Mouse (Mus musculus) left cerebral cortex, adult 6 months (tissue): ENCODE results near the gene Ndufa4l2. TPM values are rescaled to one million over a fixed set of nuclear protein-coding genes. Genes with fewer than 3 reads are reported as not detected.

Experiments used
- long read RNA-seq, 2 experiments: library from polyadenylated mRNA; unstranded; transcript quantifications; one replicate each; pipeline ENCODE4 v2.0.0; 2019 to 2020
- polyA plus RNA-seq: library from polyadenylated mRNA; unstranded; fragments of <200 nt; fragmentation: Nextera tagmentation; gene quantifications from 2 replicates; pipeline ENCODE4 v1.2.3, GENCODE M21; 2021

Gene Ndufa4l2
- 3.7 and 3.8 TPM in 2 replicates for polyA plus RNA-seq
- long read RNA-seq, experiment 1: 0 reads
- long read RNA-seq, experiment 2: 0 reads

DNA sequence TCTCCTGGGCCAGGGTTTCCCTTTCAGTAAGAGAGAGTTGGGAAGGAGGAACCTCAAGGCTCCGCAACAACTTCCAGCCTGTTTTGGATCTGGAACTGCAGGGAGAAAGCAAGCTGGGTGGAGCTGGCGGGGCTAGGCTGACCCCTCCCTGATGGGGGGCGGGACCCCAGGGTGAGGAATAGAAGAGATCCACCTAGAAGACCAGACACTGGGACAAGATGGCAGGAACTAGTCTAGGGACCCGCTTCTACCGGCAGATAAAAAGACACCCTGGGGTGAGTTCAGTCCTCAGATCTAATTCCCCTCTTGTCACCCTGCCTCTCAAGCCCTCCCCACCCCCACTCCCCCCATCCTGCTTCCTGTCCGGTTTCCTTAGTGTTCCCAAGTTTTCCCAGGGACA, at the start of gene Ndufa4l2:
Gene Ndufa4l2, plus strand, starts transcription at position 204 of the 400 bp plus-strand sequence.

DNA sequence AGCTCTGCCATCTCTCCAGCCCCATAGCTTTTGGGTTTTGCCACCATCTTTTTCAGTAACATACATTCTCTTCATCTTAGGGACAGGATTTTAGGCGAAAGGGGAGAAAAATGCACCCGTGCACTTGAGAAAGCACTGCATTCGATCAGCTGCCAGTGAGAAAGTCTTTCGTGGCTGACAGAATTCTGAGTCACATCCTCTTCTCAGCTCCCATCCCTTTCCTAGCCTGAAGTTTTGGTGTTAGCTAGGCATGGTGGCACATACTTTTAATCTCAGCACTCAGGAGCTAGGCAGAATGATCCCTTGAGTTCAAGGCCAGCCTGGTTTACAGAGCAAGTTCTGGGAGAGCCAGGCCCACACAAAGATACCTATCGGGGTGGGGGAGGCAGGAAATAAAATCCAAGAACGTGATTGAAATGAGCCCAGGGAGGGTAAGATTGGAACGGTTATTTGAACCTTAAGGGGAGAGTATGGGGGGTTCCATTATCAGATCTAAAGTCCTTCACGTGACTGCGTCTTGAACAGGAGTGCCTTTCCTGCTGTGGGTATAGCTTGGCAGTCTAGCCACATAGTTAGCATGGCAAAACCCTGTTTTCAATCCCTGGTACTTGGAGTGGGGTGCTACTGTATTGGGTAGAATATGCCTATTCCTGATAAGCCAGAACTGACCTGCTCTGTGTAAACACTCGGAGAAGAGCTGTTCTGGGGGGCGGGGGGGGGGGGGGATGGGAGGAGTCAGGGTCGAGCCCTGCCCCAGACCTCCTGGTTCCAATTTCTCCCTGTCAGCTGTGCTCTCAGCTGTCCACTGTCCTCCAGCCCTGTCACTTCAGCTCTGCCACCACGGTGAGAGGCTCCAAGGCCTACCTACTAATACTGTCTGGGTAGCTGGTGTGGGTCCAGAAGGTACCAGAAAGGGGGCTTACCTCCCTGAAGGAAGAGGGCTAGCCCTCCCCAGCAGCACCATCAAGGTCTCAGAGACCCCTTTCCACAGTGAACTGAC, 13.6 kb upstream of the Ndufa4l2 start, which contains the start of gene Stac3:
Gene Stac3, plus strand, starts transcription at position 793 of the 1,000 bp plus-strand sequence.

DNA sequence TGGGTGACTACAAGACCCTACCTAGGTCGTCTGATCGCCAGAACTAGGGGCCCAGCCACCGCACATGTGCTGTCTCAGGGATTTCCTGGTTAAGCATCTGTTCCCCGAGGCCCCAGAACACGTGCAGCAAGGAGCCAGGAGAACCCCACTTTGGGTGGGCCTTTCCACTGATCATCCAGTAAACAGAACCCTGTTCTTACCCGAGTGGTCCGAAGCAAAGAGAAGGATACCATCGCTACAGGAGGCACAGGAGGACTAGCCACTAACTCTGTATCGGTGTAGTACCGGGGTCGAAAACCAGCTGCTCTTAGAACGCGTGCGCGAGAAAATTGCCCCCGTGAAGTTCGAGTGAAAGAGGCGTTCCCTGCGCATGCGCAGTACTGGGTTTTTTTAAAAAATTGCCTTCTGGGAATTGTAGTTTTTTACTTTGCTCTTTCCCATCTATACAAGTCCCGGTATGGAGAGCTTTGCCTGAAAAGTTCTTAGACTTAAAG, 7.4 kb downstream of the Ndufa4l2 start, which contains the start of gene Shmt2:
Gene Shmt2, minus strand, starts transcription at position 357 of the 494 bp plus-strand sequence.

DNA sequence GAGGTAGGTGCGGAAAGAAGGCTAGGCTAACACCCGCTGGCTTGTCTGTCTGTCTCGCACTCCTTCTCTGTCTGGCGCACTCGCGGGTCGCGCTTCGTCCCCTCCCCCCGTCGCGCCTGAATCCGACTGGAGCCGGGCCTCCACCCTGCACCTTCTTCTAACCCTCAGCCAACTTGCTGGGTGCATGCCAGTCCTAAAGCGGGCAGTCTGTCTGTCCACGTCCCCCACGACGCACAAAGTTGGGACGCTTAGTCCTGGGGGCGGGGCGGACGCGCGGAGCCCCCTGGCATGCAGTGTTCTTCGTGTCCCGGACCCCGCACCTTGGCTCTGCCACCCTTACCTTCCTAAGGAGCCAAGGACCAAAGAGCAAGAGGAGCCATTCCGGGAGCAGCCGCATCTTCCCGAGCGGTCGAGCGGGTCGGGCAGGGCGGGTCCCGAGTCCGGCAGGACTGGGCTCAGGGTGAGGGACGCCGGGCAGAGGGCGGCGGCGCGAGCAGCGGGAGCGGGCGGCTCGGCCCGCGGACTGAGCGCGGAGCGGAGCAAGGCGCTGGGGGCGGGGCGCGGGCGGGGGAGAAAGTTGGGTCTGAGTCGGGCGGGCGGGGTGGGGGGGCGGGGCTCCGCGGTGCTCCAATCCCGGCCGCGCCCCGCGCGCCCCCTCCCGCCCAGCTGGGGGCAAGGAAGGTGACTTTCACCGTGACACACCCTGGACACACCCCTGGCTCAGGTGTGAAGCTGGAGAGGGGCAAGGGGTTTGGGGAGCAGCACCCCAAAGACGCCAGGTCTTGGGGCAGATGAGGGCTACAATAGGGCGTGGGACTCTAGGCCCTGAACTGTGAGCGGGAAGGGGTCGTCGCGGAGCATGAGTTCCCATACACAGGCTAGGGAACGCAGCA, 19.5 kb downstream of the Ndufa4l2 start, which contains the start of gene Nxph4:
Gene Nxph4, minus strand, starts transcription at position 524 of the 893 bp plus-strand sequence.

Other genes with a start within 250 kb of the Ndufa4l2 start
- 277 and 299 TPM in 2 replicates for gene Dctn2, start 248.6 kb upstream of the Ndufa4l2 start, polyA plus RNA-seq
- 1.5 and 8.9 TPM in 2 replicates for gene Mbd6, start 225.9 kb upstream of the Ndufa4l2 start, polyA plus RNA-seq
- 47.1 and 54.3 TPM in 2 replicates for gene Mars, start 203.2 kb upstream of the Ndufa4l2 start, polyA plus RNA-seq
- gene Arhgap9, start 193.0 kb upstream of the Ndufa4l2 start, polyA plus RNA-seq: 0.77 and 1.0 TPM in 2 replicates
- 0.06 and 0.09 TPM in 2 replicates for gene Gli1, start 173.0 kb upstream of the Ndufa4l2 start, polyA plus RNA-seq
- gene Inhbe, start 160.6 kb upstream of the Ndufa4l2 start, polyA plus RNA-seq: 0.09 and 0.10 TPM in 2 replicates
- not detected in 2 replicates for gene Inhbc, start 144.5 kb upstream of the Ndufa4l2 start, polyA plus RNA-seq
- gene R3hdm2, start 134.6 kb upstream of the Ndufa4l2 start, polyA plus RNA-seq: 79.5 and 107 TPM in 2 replicates
- not detected in 2 replicates for gene Stac3, start 13.3 kb upstream of the Ndufa4l2 start, polyA plus RNA-seq
- 15.4 and 17.6 TPM in 2 replicates for gene Shmt2, start 7.5 kb downstream of the Ndufa4l2 start, polyA plus RNA-seq
- gene Nxph4, start 19.6 kb downstream of the Ndufa4l2 start, polyA plus RNA-seq: 1.0 and 3.2 TPM in 2 replicates
- gene Lrp1, start 106.2 kb downstream of the Ndufa4l2 start, polyA plus RNA-seq: 19.7 and 38.3 TPM in 2 replicates
- 4.6 and 4.7 TPM in 2 replicates for gene Stat6, start 128.0 kb downstream of the Ndufa4l2 start, polyA plus RNA-seq
- gene Nemp1, start 151.9 kb downstream of the Ndufa4l2 start, polyA plus RNA-seq: 3.9 and 4.3 TPM in 2 replicates
- gene Nab2, start 153.6 kb downstream of the Ndufa4l2 start, polyA plus RNA-seq: 5.4 and 11.3 TPM in 2 replicates
- not detected in 2 replicates for gene Myo1a, start 190.2 kb downstream of the Ndufa4l2 start, polyA plus RNA-seq
- 21.2 and 22.5 TPM in 2 replicates for gene Tac2, start 209.5 kb downstream of the Ndufa4l2 start, polyA plus RNA-seq
- 0.71 and 0.93 TPM in 2 replicates for gene Zbtb39, start 224.6 kb downstream of the Ndufa4l2 start, polyA plus RNA-seq
- gene Gpr182, start 236.8 kb downstream of the Ndufa4l2 start, polyA plus RNA-seq: 0.47 and 0.53 TPM in 2 replicates
- gene Rdh1, start 244.8 kb downstream of the Ndufa4l2 start, polyA plus RNA-seq: not detected in 2 replicates
- not detected in 2 replicates for gene Rdh16f1, start 244.8 kb downstream of the Ndufa4l2 start, polyA plus RNA-seq